In genomic region chr17:71268152-71268551, GRCm38 (mm10) we compare ENCODE assay signal across 16 mouse cellular contexts. TPM values are rescaled to one million over a fixed set of nuclear protein-coding genes. Genes with fewer than 3 reads are reported as not detected.
DNase-seq lines count a peak whose midpoint lies in the region; ATAC-seq lines count a peak whose summit lies in the region.
"Had no signal": no experiment of that assay in that cellular context is flagged by ENCODE, and none has a peak within 500 bp of the region (broad histone marks: within the 10 kb centered on the region; RNA-seq: fewer than 3 reads in every experiment).

No protein-coding gene starts in this region.

- no peak overlapping the region for H3K9ac ChIP-seq in heart, embryonic 12.5 days
- peak overlapping the region; percentile 59 for H3K9ac ChIP-seq in liver, embryonic 11.5 days (ENCODE audit: low read depth, low read length)
- H3K9ac ChIP-seq: lung, embryonic 15.5 days had no signal

- H3K36me3 ChIP-seq in heart, embryonic 12.5 days: peaks cover 10% of the 10 kb centered on the region
- H3K36me3 ChIP-seq in liver, embryonic 11.5 days (ENCODE audit: control insufficient read depth, insufficient read depth, low read length): peaks cover under 1% of the 10 kb centered on the region; the same call in 1 of the 2 replicates
- H3K36me3 ChIP-seq in limb, embryonic 10.5 days: peaks cover 37% of the 10 kb centered on the region
- H3K36me3 ChIP-seq: lung, embryonic 15.5 days had no signal

- DNase-seq in heart, postnatal 4 days: no peak
- DNase-seq in liver, embryonic 11.5 days (ENCODE audit: low spot score): no peak
- no peak for DNase-seq in liver
- no peak for DNase-seq in limb, embryonic 10.5 days (ENCODE audit: low spot score)
- DNase-seq in thymus, postnatal 0 days (ENCODE audit: low spot score): no peak
- DNase-seq in gastrocnemius, postnatal 4 days (ENCODE audit: low spot score in 2 of 2): no peak
- DNase-seq: adrenal gland, postnatal 36 days; B cell, adult 2 months; cerebellum, adult 8-10 months had no signal

- ATAC-seq in heart, embryonic 12.5 days (ENCODE audit: insufficient number of reproducible peaks, low FRiP score): no peak
- ATAC-seq in liver, embryonic 11.5 days (replicated peaks; ENCODE audit: low FRiP score): no peak; the same call in 1 of the 2 replicates
- ATAC-seq: midbrain, embryonic 16.5 days; Patski had no signal

- no peak overlapping the region for H3K4me3 ChIP-seq in heart, embryonic 12.5 days
- H3K4me3 ChIP-seq in liver, embryonic 11.5 days (ENCODE audit: low read depth, low read length): peak overlapping the region; percentile 26
- H3K4me3 ChIP-seq in limb, embryonic 10.5 days: no peak overlapping the region
- H3K4me3 ChIP-seq: hindbrain, embryonic 10.5 days; layer of hippocampus, adult 2 months; lung, embryonic 15.5 days had no signal

- peaks cover 57% of the 10 kb centered on the region for H3K4me1 ChIP-seq in heart, embryonic 12.5 days (replicated peaks)
- H3K4me1 ChIP-seq in liver, embryonic 11.5 days (replicated peaks; ENCODE audit: control insufficient read depth, insufficient read depth, low read length): peaks cover 55% of the 10 kb centered on the region
- H3K4me1 ChIP-seq in limb, embryonic 10.5 days: no peaks in the 10 kb centered on the region
- H3K4me1 ChIP-seq: lung, embryonic 15.5 days had no signal

- 52% methylated on average over 10 of the region's 10 CpGs for WGBS in heart, embryonic 12.5 days
- WGBS in liver, embryonic 11.5 days: 74% methylated on average over 10 of the region's 10 CpGs
- 92% methylated on average over 10 of the region's 10 CpGs for WGBS in limb, embryonic 10.5 days

- H3K4me2 ChIP-seq in heart, embryonic 12.5 days: 0 out of 2 replicates have a peak overlapping the region, but pooled peaks have one; percentile 3
- peak overlapping the region; percentile 38 for H3K4me2 ChIP-seq in liver, embryonic 11.5 days
- H3K4me2 ChIP-seq: lung, embryonic 15.5 days had no signal

- H3K27ac ChIP-seq in heart, embryonic 12.5 days (ENCODE audit: poor library complexity, severe bottlenecking): peak overlapping the region; percentile 83
- H3K27ac ChIP-seq in liver, embryonic 11.5 days (ENCODE audit: low read depth, low read length): peak overlapping the region; percentile 77
- H3K27ac ChIP-seq in limb, embryonic 10.5 days: 0 out of 2 replicates have a peak overlapping the region, but pooled peaks have one; percentile 9
- H3K27ac ChIP-seq: hindbrain, embryonic 10.5 days; kidney, postnatal 0 days; layer of hippocampus, adult 2 months; lung, embryonic 15.5 days had no signal

- H3K9me3 ChIP-seq in heart, embryonic 12.5 days (replicated peaks): no peaks in the 10 kb centered on the region
- H3K9me3 ChIP-seq in liver, embryonic 11.5 days (ENCODE audit: control insufficient read depth, low read length): no peaks in the 10 kb centered on the region
- H3K9me3 ChIP-seq in limb, embryonic 10.5 days (replicated peaks): no peaks in the 10 kb centered on the region
- H3K9me3 ChIP-seq: hindbrain, embryonic 10.5 days; lung, embryonic 15.5 days had no signal

- no peaks in the 10 kb centered on the region for H3K27me3 ChIP-seq in heart, embryonic 12.5 days (replicated peaks)
- no peaks in the 10 kb centered on the region for H3K27me3 ChIP-seq in liver, embryonic 11.5 days (replicated peaks; ENCODE audit: control insufficient read depth, insufficient read depth, low read length)
- H3K27me3 ChIP-seq in limb, embryonic 10.5 days (ENCODE audit: low read depth, poor library complexity, severe bottlenecking): no peaks in the 10 kb centered on the region
- H3K27me3 ChIP-seq: lung, embryonic 15.5 days; Patski had no signal

RNA-seq across cellular contexts. Expression of gene Emilin2, which starts 43.6 kb away (rescaled TPM):
- polyA plus RNA-seq in heart, embryonic 12.5 days (2016; fragmentation: Nextera tagmentation; extraction: Ambion mirVana): 97.0 and 99.7 TPM in 2 replicates
- total RNA-seq in heart, postnatal 4 days (2021): 100 to 1,000 TPM; 169 to 172 TPM
- 31.3 and 33.4 TPM in 2 replicates for polyA plus RNA-seq in liver, embryonic 11.5 days (2014; fragmentation: Nextera tagmentation; extraction: Ambion mirVana)
- 30.0 and 36.1 TPM in 2 replicates for polyA plus RNA-seq in limb, embryonic 10.5 days (2016; fragmentation: Nextera tagmentation; extraction: Ambion mirVana)
- 3.2 TPM in 2 replicates for polyA plus RNA-seq in thymus, postnatal 0 days (2015; fragmentation: Nextera tagmentation; extraction: Ambion mirVana)
- 10 to 100 TPM; 72.4 to 82.1 TPM for total RNA-seq in gastrocnemius, postnatal 4 days (2021)

Comparison
In these comparisons a context has a peak if more than half of its experiments do, and no peak if none do; other contexts are left out.
1. H3K27ac ChIP-seq: peak in every context shown above with its lines; median percentile 83 in heart, embryonic 12.5 days; 77 in liver, embryonic 11.5 days; 9 in limb, embryonic 10.5 days.